Mouse (Mus musculus) ES-Bruce4 (cell line): Measurements from ENCODE around the gene Rhob. TPM values are rescaled to one million over a fixed set of nuclear protein-coding genes. Genes with fewer than 3 reads are reported as not detected.

Experiments used
- H3K27ac ChIP-seq: 2 replicates; pipeline ENCODE4 v1.5.1; 2012; ENCODE audit warnings: low read length, inconsistent platforms; ENCODE audit not compliant: insufficient read depth
- H3K27me3 ChIP-seq: 2 replicates; pipeline ENCODE4 v1.6.1; 2012; ENCODE audit warnings: mild to moderate bottlenecking, low read length, inconsistent platforms; ENCODE audit not compliant: control insufficient read depth, poor library complexity, insufficient read depth, severe bottlenecking
- H3K36me3 ChIP-seq: 2 replicates; pipeline ENCODE4 v1.6.1; 2012; ENCODE audit warnings: inconsistent platforms, mild to moderate bottlenecking, low read length, moderate library complexity; ENCODE audit not compliant: control insufficient read depth, poor library complexity, insufficient read depth, severe bottlenecking
- H3K4me1 ChIP-seq: one replicate; pipeline ENCODE4 v1.8.1; 2011; ENCODE audit warnings: low read length; ENCODE audit not compliant: control insufficient read depth, insufficient read depth
- H3K4me3 ChIP-seq: 2 replicates; pipeline ENCODE4 v1.5.1; 2011; ENCODE audit warnings: low read depth, mild to moderate bottlenecking, low read length
- H3K9ac ChIP-seq: 2 replicates; pipeline ENCODE4 v1.6.1; 2012; ENCODE audit warnings: low read depth, mild to moderate bottlenecking, inconsistent platforms; ENCODE audit not compliant: poor library complexity, severe bottlenecking
- H3K9me3 ChIP-seq: replicated peaks from 2 replicates; pipeline ENCODE4 v1.6.1; 2012; ENCODE audit warnings: mild to moderate bottlenecking, low read length, inconsistent platforms; ENCODE audit not compliant: control insufficient read depth, poor library complexity, insufficient read depth, severe bottlenecking
- CTCF ChIP-seq: IDR thresholded peaks from one replicate; pipeline ENCODE4 v1.8.1; 2011; ENCODE audit warnings: low read depth, low read length
- EP300 ChIP-seq: IDR thresholded peaks from 2 replicates; pipeline ENCODE4 v1.6.1; 2011; ENCODE audit warnings: low read depth, low read length; ENCODE audit not compliant: insufficient read depth
- POLR2A ChIP-seq: IDR thresholded peaks from one replicate; pipeline ENCODE4 v1.8.1; 2011; ENCODE audit warnings: low read length; ENCODE audit not compliant: insufficient read depth
- polyA plus RNA-seq: library from polyadenylated mRNA; stranded (reverse); fragments of >200 nt; gene quantifications from 2 replicates; pipeline ENCODE4 v1.2.4, GENCODE M21; 2011; ENCODE audit warnings: low read depth; ENCODE audit not compliant: missing spikeins, insufficient read depth, insufficient read length

Rhob gene
- polyA plus RNA-seq, 1 experiment: 20.0 TPM

- Histone ChIP-seq H3K27me3 (no peaks in the 10 kb centered on the region), H3K9me3 (no peaks in the 10 kb centered on the region), H3K4me1 (no peaks in the 10 kb centered on the region), H3K36me3 (no peaks in the 10 kb centered on the region), H3K9ac (no peak overlapping the region), H3K4me3 (no peak overlapping the region), H3K27ac (no peak overlapping the region)
- TF ChIP-seq EP300 (no peak), POLR2A (no peak), CTCF (no peak)
Observed at GRCm38 (mm10) chr12:8488652-8488980, 11.2 kb downstream of the Rhob start.

- no peaks in the 10 kb centered on the region for H3K9me3 ChIP-seq
- H3K4me3 ChIP-seq: no peak overlapping the region
- no peak overlapping the region for H3K9ac ChIP-seq
- H3K27ac ChIP-seq: no peak overlapping the region
- H3K36me3 ChIP-seq: no peaks in the 10 kb centered on the region
- TF ChIP-seq POLR2A (no peak), CTCF (no peak), EP300 (no peak)
- H3K27me3 ChIP-seq: no peaks in the 10 kb centered on the region
- H3K4me1 ChIP-seq: no peaks in the 10 kb centered on the region
Observed at GRCm38 (mm10) chr12:8487959-8488651, 11.7 kb downstream of the Rhob start.

GRCm38 (mm10) chr12:8487281-8487680, 12.5 kb downstream of the Rhob start:
- no peak for TF ChIP-seq CTCF
- no peak for TF ChIP-seq EP300
- no peak for TF ChIP-seq POLR2A
- H3K27ac ChIP-seq: no peak overlapping the region
- no peaks in the 10 kb centered on the region for H3K36me3 ChIP-seq
- no peaks in the 10 kb centered on the region for H3K27me3 ChIP-seq
- no peaks in the 10 kb centered on the region for H3K4me1 ChIP-seq
- H3K9me3 ChIP-seq: no peaks in the 10 kb centered on the region
- H3K9ac ChIP-seq: no peak overlapping the region
- H3K4me3 ChIP-seq: no peak overlapping the region

GRCm38 (mm10) chr12:8485247-8485646, 14.6 kb downstream of the Rhob start:
- Histone ChIP-seq H3K9me3 (no peaks in the 10 kb centered on the region), H3K9ac (no peak overlapping the region), H3K4me1 (no peaks in the 10 kb centered on the region), H3K27ac (no peak overlapping the region), H3K27me3 (no peaks in the 10 kb centered on the region; the same call in 1 of the 2 replicates), H3K36me3 (no peaks in the 10 kb centered on the region), H3K4me3 (no peak overlapping the region)
- TF ChIP-seq CTCF: no peak
- no peak for TF ChIP-seq EP300
- TF ChIP-seq POLR2A: no peak

- Histone ChIP-seq H3K9me3 (no peaks in the 10 kb centered on the region), H3K27me3 (no peaks in the 10 kb centered on the region; the same call in 1 of the 2 replicates), H3K4me3 (no peak overlapping the region), H3K4me1 (no peaks in the 10 kb centered on the region), H3K36me3 (no peaks in the 10 kb centered on the region), H3K27ac (no peak overlapping the region), H3K9ac (no peak overlapping the region)
- no peak for TF ChIP-seq POLR2A
Observed at GRCm38 (mm10) chr12:8482169-8482568, 17.6 kb downstream of the Rhob start.

- H3K27me3 ChIP-seq: no peaks in the 10 kb centered on the region
- no peak overlapping the region for H3K9ac ChIP-seq
- no peak overlapping the region for H3K4me3 ChIP-seq
- no peaks in the 10 kb centered on the region for H3K36me3 ChIP-seq
- H3K4me1 ChIP-seq: no peaks in the 10 kb centered on the region
- H3K27ac ChIP-seq: no peak overlapping the region
- TF ChIP-seq POLR2A: no peak
- TF ChIP-seq CTCF: no peak
- no peak for TF ChIP-seq EP300
- H3K9me3 ChIP-seq: no peaks in the 10 kb centered on the region
Observed at GRCm38 (mm10) chr12:8474836-8475387, 24.9 kb downstream of the Rhob start.
